Mouse (Mus musculus) intestine, postnatal 0 days (tissue): ENCODE data around the gene Tmem33. TPM values are rescaled to one million over a fixed set of nuclear protein-coding genes. Genes with fewer than 3 reads are reported as not detected.

Experiments used
- ATAC-seq: fragments of 200-750 bp; cut with Nextera tagmentation; 2 replicates; pipeline ENCODE4 v1.8.0; 2017; ENCODE audit warnings: mild to moderate bottlenecking, moderate TSS enrichment, moderate library complexity
- H3K27ac ChIP-seq: fragments of 300-500 bp; sonication (generic); 2 replicates; pipeline ENCODE4 v1.5.1; 2014; ENCODE audit warnings: mild to moderate bottlenecking, low read depth, low read length, moderate library complexity
- H3K27me3 ChIP-seq: fragments of 300-500 bp; sonication (generic); replicated peaks from 2 replicates; pipeline ENCODE4 v1.6.1; 2014; ENCODE audit warnings: low read length, mixed read lengths; ENCODE audit not compliant: control insufficient read depth, insufficient read depth
- H3K36me3 ChIP-seq: fragments of 300-500 bp; sonication (generic); 2 replicates; pipeline ENCODE4 v1.6.1; 2014; ENCODE audit warnings: mild to moderate bottlenecking, moderate library complexity; ENCODE audit not compliant: control insufficient read depth, insufficient read depth
- H3K4me1 ChIP-seq: fragments of 300-500 bp; sonication (generic); replicated peaks from 2 replicates; pipeline ENCODE4 v1.6.1; 2014; ENCODE audit warnings: antibody characterized with exemption, low read length, mixed read lengths; ENCODE audit not compliant: control insufficient read depth, insufficient read depth
- H3K4me2 ChIP-seq: fragments of 300-500 bp; sonication (generic); replicated peaks from 2 replicates; pipeline ENCODE4 v1.6.1; 2014; ENCODE audit warnings: low read depth, mild to moderate bottlenecking, moderate library complexity
- H3K4me3 ChIP-seq: fragments of 300-500 bp; sonication (generic); 2 replicates; pipeline ENCODE4 v1.5.1; 2014; ENCODE audit warnings: low read depth, low read length
- H3K9ac ChIP-seq: fragments of 300-500 bp; sonication (generic); 2 replicates; pipeline ENCODE4 v1.6.1; 2014; ENCODE audit warnings: mild to moderate bottlenecking, low read depth, low read length
- H3K9me3 ChIP-seq: fragments of 300-500 bp; sonication (generic); 2 replicates; pipeline ENCODE4 v1.6.1; 2016; ENCODE audit warnings: mixed run types; ENCODE audit not compliant: control insufficient read depth
- CTCF ChIP-seq: sonication (generic); IDR thresholded peaks from 2 replicates; pipeline ENCODE4 v1.5.1; 2016; ENCODE audit warnings: low read depth, mild to moderate bottlenecking, control low read depth, antibody characterized with exemption, moderate library complexity
- WGBS: fragments of 180-500 bp; shearing (Covaris S2); extraction: QIAGEN DNeasy Blood & Tissue Kit; methylation state at CpG from one replicate; pipeline ENCODE4 v1.1.7; 2014; 5-methylcytosine and 5-hydroxymethylcytosine counted together
- polyA plus RNA-seq: library from polyadenylated mRNA; unstranded; fragments of >200 nt; fragmentation: Nextera tagmentation; extraction: Ambion mirVana; gene quantifications from 2 replicates; pipeline ENCODE4 v1.2.1, GENCODE M21; 2015

Gene Tmem33
- 140 TPM in 2 replicates for polyA plus RNA-seq

- peak within 1 kb of the TSS; percentile 91 for H3K9ac ChIP-seq
- under 1% methylated on average over 67 of the region's 67 CpGs for WGBS
- H3K36me3 ChIP-seq = peaks cover 15% of the 10 kb centered on the region
- H3K27me3 ChIP-seq = no peaks in the 10 kb centered on the region
- peaks cover 7% of the 10 kb centered on the region; the same call in 1 of the 2 replicates for H3K4me1 ChIP-seq
- H3K4me3 ChIP-seq = peak within 1 kb of the TSS; percentile 98
- H3K4me2 ChIP-seq = peak within 1 kb of the TSS; percentile 79
- peak within 1 kb of the TSS; percentile 97 for H3K27ac ChIP-seq
- ATAC-seq = peak; percentile 90
- no peaks in the 10 kb centered on the region for H3K9me3 ChIP-seq
- TF ChIP-seq CTCF = no peak
Observed at GRCm38 (mm10) chr5:67260531-67261371, at the start of gene Tmem33. Tmem33 (plus strand) TSS chr5:67260565.

GRCm38 (mm10) chr5:67213168-67213567 is 47.2 kb upstream of the Tmem33 start:
- no peak for TF ChIP-seq CTCF
- 27% methylated on average over 5 of the region's 5 CpGs for WGBS
- no peak for ATAC-seq
- no peak overlapping the region for H3K4me2 ChIP-seq
- peaks cover 65% of the 10 kb centered on the region for H3K27me3 ChIP-seq
- no peak overlapping the region for H3K9ac ChIP-seq
- no peak overlapping the region for H3K4me3 ChIP-seq
- H3K9me3 ChIP-seq = no peaks in the 10 kb centered on the region
- no peaks in the 10 kb centered on the region for H3K4me1 ChIP-seq
- H3K27ac ChIP-seq = no peak overlapping the region
- H3K36me3 ChIP-seq = no peaks in the 10 kb centered on the region

- Histone ChIP-seq H3K36me3 (no peaks in the 10 kb centered on the region), H3K27ac (no peak overlapping the region), H3K9ac (no peak overlapping the region), H3K4me1 (no peaks in the 10 kb centered on the region), H3K9me3 (no peaks in the 10 kb centered on the region), H3K27me3 (peaks cover 81% of the 10 kb centered on the region), H3K4me3 (no peak overlapping the region), H3K4me2 (no peak overlapping the region)
- ATAC-seq = no peak
- no peak for TF ChIP-seq CTCF
- WGBS = 3% methylated on average over 28 of the region's 28 CpGs
Observed at GRCm38 (mm10) chr5:67215121-67216030, 45.0 kb upstream of the Tmem33 start.

- H3K4me1 ChIP-seq = no peaks in the 10 kb centered on the region
Observed at GRCm38 (mm10) chr5:67216031-67216778, 44.2 kb upstream of the Tmem33 start.

GRCm38 (mm10) chr5:67216779-67217095 is 43.6 kb upstream of the Tmem33 start:
- Histone ChIP-seq H3K27ac (no peak overlapping the region), H3K4me2 (no peak overlapping the region), H3K4me1 (no peaks in the 10 kb centered on the region), H3K27me3 (peaks cover 87% of the 10 kb centered on the region), H3K9ac (no peak overlapping the region), H3K4me3 (no peak overlapping the region), H3K36me3 (no peaks in the 10 kb centered on the region), H3K9me3 (no peaks in the 10 kb centered on the region)
- no peak for ATAC-seq
- WGBS = 1% methylated on average over 9 of the region's 9 CpGs
- TF ChIP-seq CTCF = no peak

More at GRCm38 (mm10) chr5:67216031-67216778, 44.2 kb upstream of the Tmem33 start:
- no peak overlapping the region for H3K4me3 ChIP-seq
- TF ChIP-seq CTCF = no peak
- no peak overlapping the region for H3K4me2 ChIP-seq
- no peak overlapping the region for H3K27ac ChIP-seq
- no peak overlapping the region for H3K9ac ChIP-seq
- no peaks in the 10 kb centered on the region for H3K9me3 ChIP-seq
- WGBS = 2% methylated on average over 49 of the region's 49 CpGs
- H3K36me3 ChIP-seq = no peaks in the 10 kb centered on the region
- no peak for ATAC-seq
- peaks cover 86% of the 10 kb centered on the region for H3K27me3 ChIP-seq
